Mouse (Mus musculus) kidney, adult 2 months (tissue): ENCODE results near the gene Napepld. TPM values are rescaled to one million over a fixed set of nuclear protein-coding genes. Genes with fewer than 3 reads are reported as not detected.

Experiments used
- DNase-seq: peaks from one replicate; pipeline ENCODE4 v3.0.0; 2021
- H3K27ac ChIP-seq: fragments of 200-500 bp; 2 replicates; pipeline ENCODE4 v1.5.1; 2012; ENCODE audit warnings: low read depth, low read length, control low read depth, inconsistent platforms; ENCODE audit not compliant: insufficient read depth
- H3K27me3 ChIP-seq: fragments of 200-500 bp; replicated peaks from 2 replicates; pipeline ENCODE4 v1.6.1; 2012; ENCODE audit warnings: mild to moderate bottlenecking, moderate library complexity, low read length, inconsistent platforms; ENCODE audit not compliant: control insufficient read depth, insufficient read depth
- H3K36me3 ChIP-seq: fragments of 200-500 bp; 2 replicates; pipeline ENCODE4 v1.6.1; 2012; ENCODE audit warnings: mild to moderate bottlenecking, moderate library complexity, low read length, inconsistent platforms; ENCODE audit not compliant: control insufficient read depth, insufficient read depth
- H3K4me1 ChIP-seq: fragments of 200-500 bp; 2 replicates; pipeline ENCODE4 v1.6.1; 2011; ENCODE audit warnings: low read length; ENCODE audit not compliant: control insufficient read depth, insufficient read depth
- H3K4me3 ChIP-seq: fragments of 200-500 bp; 2 replicates; pipeline ENCODE4 v1.5.1; 2011; ENCODE audit warnings: mild to moderate bottlenecking, low read depth, low read length, control low read depth; ENCODE audit not compliant: insufficient read depth
- CTCF ChIP-seq: fragments of 200-500 bp; conservative IDR thresholded peaks from 2 replicates; pipeline ENCODE4 v1.5.1; 2011; ENCODE audit warnings: low read depth, mild to moderate bottlenecking, control low read depth, low read length, moderate library complexity, mixed read lengths; ENCODE audit not compliant: insufficient read depth, insufficient read length
- POLR2A ChIP-seq: fragments of 200-500 bp; IDR thresholded peaks from one replicate; pipeline ENCODE4 v1.6.1; 2011; ENCODE audit warnings: low read depth, low read length, control low read depth
- WGBS: fragments of 180-500 bp; shearing (Covaris S2); methylation state at CpG from one replicate; pipeline ENCODE4 v1.1.7; 2018; 5-methylcytosine and 5-hydroxymethylcytosine counted together
- polyA plus RNA-seq: library from polyadenylated mRNA; depleted of rRNA; stranded (reverse); fragments of >200 nt; gene quantifications from 2 replicates; pipeline ENCODE4 v1.2.3, GENCODE M21; 2012; rRNA removed

Napepld gene
- polyA plus RNA-seq = 4.3 and 5.1 TPM in 2 replicates

GRCm38 (mm10) chr5:21701351-21702008, at the start of gene Napepld:
Napepld (minus strand) TSS chr5:21701396.
- under 1% methylated on average over 56 of the region's 59 CpGs for WGBS
- Histone ChIP-seq H3K27me3 (no peaks in the 10 kb centered on the region), H3K36me3 (no peaks in the 10 kb centered on the region), H3K4me1 (peaks cover 4% of the 10 kb centered on the region; the same call in 1 of the 2 replicates), H3K4me3 (peak within 1 kb of the TSS; percentile 78), H3K27ac (peak within 1 kb of the TSS; percentile 98)
- peak; percentile 99 for DNase-seq
- peak; percentile 90 for TF ChIP-seq POLR2A
- no peak for TF ChIP-seq CTCF

GRCm38 (mm10) chr5:21745966-21746365, 44.8 kb upstream of the Napepld start:
- 91% methylated on average over 8 of the region's 8 CpGs for WGBS
- no peak for DNase-seq

GRCm38 (mm10) chr5:21744651-21745050, 43.5 kb upstream of the Napepld start:
- H3K36me3 ChIP-seq = peaks cover 12% of the 10 kb centered on the region
- no peak for DNase-seq
- H3K27ac ChIP-seq = no peak overlapping the region
- H3K27me3 ChIP-seq = no peaks in the 10 kb centered on the region
- TF ChIP-seq CTCF = no peak
- no peak for TF ChIP-seq POLR2A
- H3K4me3 ChIP-seq = no peak overlapping the region
- no peaks in the 10 kb centered on the region for H3K4me1 ChIP-seq

More at GRCm38 (mm10) chr5:21745966-21746365, 44.8 kb upstream of the Napepld start:
- no peaks in the 10 kb centered on the region for H3K27me3 ChIP-seq
- no peak overlapping the region for H3K27ac ChIP-seq
- TF ChIP-seq CTCF = no peak
- TF ChIP-seq POLR2A = no peak
- H3K36me3 ChIP-seq = peaks cover 9% of the 10 kb centered on the region
- no peak overlapping the region for H3K4me3 ChIP-seq
- H3K4me1 ChIP-seq = no peaks in the 10 kb centered on the region

- TF ChIP-seq POLR2A (no peak), CTCF (no peak)
Measured at GRCm38 (mm10) chr5:21743606-21744005, 42.4 kb upstream of the Napepld start.

GRCm38 (mm10) chr5:21739881-21740280, 38.7 kb upstream of the Napepld start:
- Histone ChIP-seq H3K27me3 (no peaks in the 10 kb centered on the region), H3K36me3 (peaks cover 7% of the 10 kb centered on the region), H3K27ac (no peak overlapping the region), H3K4me3 (no peak overlapping the region), H3K4me1 (peaks cover 12% of the 10 kb centered on the region; the same call in 1 of the 2 replicates)
- TF ChIP-seq POLR2A = no peak
- no peak for TF ChIP-seq CTCF
- DNase-seq = no peak
- 78% methylated on average over 13 of the region's 13 CpGs for WGBS

More at GRCm38 (mm10) chr5:21743606-21744005, 42.4 kb upstream of the Napepld start:
- DNase-seq = no peak
- Histone ChIP-seq H3K4me1 (peaks cover 1% of the 10 kb centered on the region; the same call in 1 of the 2 replicates), H3K36me3 (peaks cover 10% of the 10 kb centered on the region), H3K4me3 (no peak overlapping the region), H3K27me3 (no peaks in the 10 kb centered on the region), H3K27ac (no peak overlapping the region)
- 93% methylated on average over 10 of the region's 10 CpGs for WGBS

- peaks cover 12% of the 10 kb centered on the region; the same call in 1 of the 2 replicates for H3K4me1 ChIP-seq
- peak; percentile 91 for DNase-seq
- H3K4me3 ChIP-seq = no peak overlapping the region
- H3K27ac ChIP-seq = no peak overlapping the region
- peaks cover 7% of the 10 kb centered on the region for H3K36me3 ChIP-seq
- H3K27me3 ChIP-seq = no peaks in the 10 kb centered on the region
- no peak for TF ChIP-seq CTCF
- no peak for TF ChIP-seq POLR2A
- WGBS = 49% methylated on average over 11 of the region's 11 CpGs
Measured at GRCm38 (mm10) chr5:21739120-21739519, 37.9 kb upstream of the Napepld start.

- TF ChIP-seq CTCF = no peak
- no peak for TF ChIP-seq POLR2A
- Histone ChIP-seq H3K27me3 (no peaks in the 10 kb centered on the region), H3K4me1 (peaks cover 12% of the 10 kb centered on the region; the same call in 1 of the 2 replicates), H3K27ac (no peak overlapping the region), H3K4me3 (peak overlapping the region; percentile 86), H3K36me3 (peaks cover 3% of the 10 kb centered on the region)
- WGBS = 8% methylated on average over 10 of the region's 10 CpGs
- DNase-seq = peak; percentile 20
Measured at GRCm38 (mm10) chr5:21737620-21738019, 36.4 kb upstream of the Napepld start.

GRCm38 (mm10) chr5:21736956-21737585, 35.9 kb upstream of the Napepld start, which contains the start of gene Pmpcb:
Pmpcb (plus strand) TSS chr5:21737141.
- TF ChIP-seq CTCF = peak; percentile 84
- no peak for TF ChIP-seq POLR2A
- peaks cover 3% of the 10 kb centered on the region for H3K36me3 ChIP-seq
- H3K27ac ChIP-seq = 0 out of 2 replicates have a peak within 1 kb of the TSS, but pooled peaks have one; percentile 21
- under 1% methylated on average over 42 of the region's 42 CpGs for WGBS
- DNase-seq = peak; percentile 92
- peaks cover 12% of the 10 kb centered on the region; the same call in 1 of the 2 replicates for H3K4me1 ChIP-seq
- H3K27me3 ChIP-seq = no peaks in the 10 kb centered on the region
- H3K4me3 ChIP-seq = peak within 1 kb of the TSS; percentile 86
